Mouse (Mus musculus) midbrain, embryonic 15.5 days (tissue): Measurements from ENCODE around the gene Abhd17b. TPM values are rescaled to one million over a fixed set of nuclear protein-coding genes. Genes with fewer than 3 reads are reported as not detected.
"Not testable (repeated sequence)": the region's sequence is repeated elsewhere in the genome, so short reads cannot be mapped to it uniquely, and the experiment has no call there.

ENCODE experiments used
- ATAC-seq: fragments of 200-750 bp; cut with Nextera tagmentation; replicated peaks from 2 replicates; pipeline ENCODE4 v1.8.0; 2017; ENCODE audit warnings: moderate TSS enrichment
- H3K27ac ChIP-seq: fragments of 300-500 bp; sonication (generic); 2 replicates; pipeline ENCODE4 v1.5.1; 2015; ENCODE audit warnings: mild to moderate bottlenecking, inconsistent platforms
- H3K27me3 ChIP-seq: fragments of 300-500 bp; sonication (generic); replicated peaks from 2 replicates; pipeline ENCODE4 v1.6.1; 2015; ENCODE audit warnings: inconsistent platforms
- H3K36me3 ChIP-seq: fragments of 300-500 bp; sonication (generic); replicated peaks from 2 replicates; pipeline ENCODE4 v1.6.1; 2015; ENCODE audit warnings: inconsistent platforms
- H3K4me1 ChIP-seq: fragments of 300-500 bp; sonication (generic); 2 replicates; pipeline ENCODE4 v1.6.1; 2015; ENCODE audit warnings: inconsistent platforms
- H3K4me2 ChIP-seq: fragments of 300-500 bp; sonication (generic); 2 replicates; pipeline ENCODE4 v1.6.1; 2015; ENCODE audit warnings: inconsistent platforms, mild to moderate bottlenecking, moderate library complexity
- H3K4me3 ChIP-seq: fragments of 300-500 bp; sonication (generic); 2 replicates; pipeline ENCODE4 v1.5.1; 2015; ENCODE audit warnings: mild to moderate bottlenecking, inconsistent platforms
- H3K9ac ChIP-seq: fragments of 300-500 bp; sonication (generic); 2 replicates; pipeline ENCODE4 v1.6.1; 2015; ENCODE audit warnings: mild to moderate bottlenecking, inconsistent platforms
- H3K9me3 ChIP-seq: fragments of 300-500 bp; sonication (generic); 2 replicates; pipeline ENCODE4 v1.6.1; 2016; ENCODE audit warnings: inconsistent platforms
- WGBS: fragments of 180-500 bp; shearing (Covaris S2); methylation state at CpG from one replicate; pipeline ENCODE4 v1.1.7; 2015; ENCODE audit warnings: mixed read lengths; 5-methylcytosine and 5-hydroxymethylcytosine counted together
- polyA plus RNA-seq: library from polyadenylated mRNA; unstranded; fragments of >200 nt; fragmentation: Nextera tagmentation; extraction: Ambion mirVana; gene quantifications from 2 replicates; pipeline ENCODE4 v1.2.1, GENCODE M21; 2015

Gene Abhd17b
- polyA plus RNA-seq: 35.5 and 36.9 TPM in 2 replicates

DNA sequence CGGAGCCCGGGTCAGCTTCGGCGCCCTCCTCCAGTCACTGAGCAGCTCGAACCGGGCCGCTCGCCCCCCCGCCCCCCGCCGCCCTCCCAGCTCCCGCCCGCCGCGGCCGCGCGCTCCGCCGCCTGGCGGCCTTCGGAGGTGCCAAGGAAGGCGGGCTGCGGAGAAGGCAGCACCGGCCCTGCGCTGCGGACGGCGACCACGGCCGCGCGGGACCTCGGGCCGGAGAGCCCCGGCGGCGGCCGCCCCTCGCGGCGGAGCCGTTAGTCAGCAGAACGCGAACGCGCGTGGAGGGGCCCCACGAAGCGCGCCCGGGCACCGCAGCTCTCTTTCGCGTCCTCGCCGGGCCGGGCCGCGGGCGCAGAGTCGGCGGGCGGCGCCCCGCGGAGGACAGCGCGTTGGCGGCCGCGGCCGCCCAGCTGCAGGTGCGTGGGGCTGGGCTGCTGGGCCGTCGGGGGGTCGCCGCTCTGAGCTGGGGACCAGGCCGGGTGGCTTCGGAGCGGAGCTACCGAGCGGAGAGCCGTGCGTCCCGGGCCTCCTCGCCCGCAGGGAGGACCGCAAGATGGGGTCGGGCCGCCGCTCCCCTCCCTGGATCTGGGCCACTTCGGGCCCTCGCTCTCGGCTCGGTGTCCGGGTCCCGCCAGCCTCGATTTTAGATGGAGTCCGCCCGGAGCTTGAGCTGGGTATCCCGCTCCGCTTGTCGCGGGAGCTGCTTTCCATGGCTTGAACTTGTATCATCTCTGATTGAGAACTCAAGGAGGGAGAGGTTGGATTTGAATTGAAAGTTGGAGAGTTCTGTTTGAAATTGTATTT is at the start of gene Abhd17b:
Abhd17b (plus strand) TSS at position 14 of the 810 bp plus-strand sequence.
- no peaks in the 10 kb centered on the region for H3K27me3 ChIP-seq
- H3K36me3 ChIP-seq: no peaks in the 10 kb centered on the region
- peaks cover 38% of the 10 kb centered on the region for H3K4me1 ChIP-seq
- ATAC-seq: peak; percentile 68
- H3K9me3 ChIP-seq: no peaks in the 10 kb centered on the region
- peak within 1 kb of the TSS; percentile 98 for H3K27ac ChIP-seq
- under 1% methylated on average over 75 of the region's 105 CpGs for WGBS
- peak within 1 kb of the TSS; percentile 90 for H3K4me2 ChIP-seq
- H3K4me3 ChIP-seq: peak within 1 kb of the TSS; percentile 85
- peak within 1 kb of the TSS; percentile 89 for H3K9ac ChIP-seq

DNA sequence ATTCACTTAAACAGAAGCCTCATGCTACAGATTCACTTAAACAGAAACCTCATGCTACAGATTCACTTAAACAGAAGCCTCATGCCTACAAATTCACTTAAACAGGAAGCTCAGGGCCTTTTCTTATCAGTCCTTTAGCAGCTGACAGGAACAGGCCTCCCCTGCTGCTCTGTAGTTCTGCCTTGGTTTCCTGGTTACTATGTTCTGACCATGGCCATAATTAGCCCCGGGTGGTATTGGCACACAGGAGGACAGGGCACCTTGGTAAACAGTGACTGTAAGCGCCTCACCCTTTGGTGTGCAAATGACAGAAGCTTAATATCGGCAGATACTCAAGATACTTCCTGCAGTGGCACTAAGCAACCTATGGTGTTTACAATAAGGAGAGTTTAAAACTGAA is 49.1 kb upstream of the Abhd17b start:
- Histone ChIP-seq H3K36me3 (no peaks in the 10 kb centered on the region), H3K27me3 (no peaks in the 10 kb centered on the region), H3K9ac (no peak overlapping the region), H3K27ac (no peak overlapping the region), H3K4me3 (no peak overlapping the region), H3K4me2 (no peak overlapping the region), H3K4me1 (0 out of 2 replicates have a peak, but pooled peaks cover 3% of the 10 kb centered on the region), H3K9me3 (no peaks in the 10 kb centered on the region)
- ATAC-seq: no peak
- 71% methylated on average over 3 of the region's 3 CpGs for WGBS

DNA sequence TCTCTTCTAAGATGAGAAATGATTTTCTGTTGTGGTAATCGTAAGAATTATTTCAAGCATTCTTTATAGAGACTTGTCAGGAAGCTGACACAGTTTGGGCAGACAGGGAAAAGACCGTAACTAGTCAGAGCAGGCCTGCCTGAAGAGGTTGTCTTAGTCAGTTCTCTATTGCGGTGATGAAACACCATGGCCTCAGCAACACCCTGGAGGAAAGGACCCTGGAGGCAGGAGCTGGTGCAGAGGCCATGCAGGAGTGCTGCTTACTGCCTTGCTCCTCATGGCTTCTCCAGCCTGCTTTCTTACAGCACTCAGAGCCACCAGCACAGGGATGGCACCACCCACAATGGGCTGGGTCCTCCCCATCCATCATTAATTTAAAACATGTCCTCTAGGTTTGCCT is 47.7 kb upstream of the Abhd17b start:
- 0 out of 2 replicates have a peak, but pooled peaks cover 3% of the 10 kb centered on the region for H3K4me1 ChIP-seq
- no peaks in the 10 kb centered on the region for H3K36me3 ChIP-seq
- H3K27ac ChIP-seq: no peak overlapping the region
- H3K27me3 ChIP-seq: no peaks in the 10 kb centered on the region
- H3K4me2 ChIP-seq: no peak overlapping the region
- H3K9me3 ChIP-seq: no peaks in the 10 kb centered on the region
- no peak for ATAC-seq
- H3K4me3 ChIP-seq: no peak overlapping the region
- no peak overlapping the region for H3K9ac ChIP-seq
- 97% methylated on average over 3 of the region's 3 CpGs for WGBS

DNA sequence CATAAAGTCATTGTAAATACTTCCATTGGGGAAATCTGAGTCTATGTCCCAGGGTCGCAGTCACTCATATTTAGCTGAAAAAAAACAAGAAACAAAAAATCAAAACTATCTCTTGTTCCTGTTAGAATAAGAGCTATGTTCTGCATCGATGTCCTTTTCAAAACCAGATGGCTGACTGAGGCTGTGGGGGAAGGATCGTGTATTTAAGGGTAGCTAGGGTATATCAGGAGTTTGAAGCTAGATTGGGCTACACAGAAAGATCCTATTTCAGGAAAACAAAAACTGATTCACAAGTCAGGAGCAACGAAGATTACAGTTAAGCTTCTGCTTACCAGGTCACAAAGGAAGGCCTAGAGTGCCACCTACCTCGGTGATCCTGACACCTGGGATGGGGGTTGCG is 42.7 kb upstream of the Abhd17b start:
- H3K9me3 ChIP-seq: no peaks in the 10 kb centered on the region
- no peaks in the 10 kb centered on the region for H3K4me1 ChIP-seq
- H3K27ac ChIP-seq: no peak overlapping the region
- no peak overlapping the region for H3K4me3 ChIP-seq
- 79% methylated on average over 6 of the region's 6 CpGs for WGBS
- no peak for ATAC-seq
- no peak overlapping the region for H3K9ac ChIP-seq
- no peaks in the 10 kb centered on the region for H3K27me3 ChIP-seq
- no peaks in the 10 kb centered on the region for H3K36me3 ChIP-seq
- H3K4me2 ChIP-seq: no peak overlapping the region

DNA sequence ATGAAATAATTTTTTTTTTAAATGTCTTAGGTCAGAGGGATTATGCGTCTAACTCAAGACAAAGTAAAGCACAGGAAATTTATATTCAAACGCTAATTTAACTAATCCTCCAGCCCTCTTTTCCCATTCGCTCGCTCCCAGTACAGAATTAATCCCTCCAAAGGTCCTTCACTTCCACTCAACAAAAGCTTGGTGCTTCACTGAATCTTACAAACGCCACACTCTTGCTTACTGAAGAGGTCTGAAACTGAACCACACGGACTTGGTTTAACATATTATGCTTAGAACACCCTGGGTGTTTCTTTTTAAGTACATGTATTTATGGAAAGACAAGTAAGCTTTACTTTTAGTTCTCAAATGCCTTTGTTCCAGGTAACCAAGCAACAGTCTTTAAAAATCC is 41.7 kb upstream of the Abhd17b start:
- Histone ChIP-seq H3K9me3 (no peaks in the 10 kb centered on the region), H3K36me3 (no peaks in the 10 kb centered on the region), H3K4me2 (no peak overlapping the region), H3K27me3 (no peaks in the 10 kb centered on the region), H3K4me3 (no peak overlapping the region), H3K27ac (no peak overlapping the region), H3K9ac (no peak overlapping the region), H3K4me1 (no peaks in the 10 kb centered on the region)
- 10% methylated on average over 6 of the region's 6 CpGs for WGBS
- no peak for ATAC-seq

DNA sequence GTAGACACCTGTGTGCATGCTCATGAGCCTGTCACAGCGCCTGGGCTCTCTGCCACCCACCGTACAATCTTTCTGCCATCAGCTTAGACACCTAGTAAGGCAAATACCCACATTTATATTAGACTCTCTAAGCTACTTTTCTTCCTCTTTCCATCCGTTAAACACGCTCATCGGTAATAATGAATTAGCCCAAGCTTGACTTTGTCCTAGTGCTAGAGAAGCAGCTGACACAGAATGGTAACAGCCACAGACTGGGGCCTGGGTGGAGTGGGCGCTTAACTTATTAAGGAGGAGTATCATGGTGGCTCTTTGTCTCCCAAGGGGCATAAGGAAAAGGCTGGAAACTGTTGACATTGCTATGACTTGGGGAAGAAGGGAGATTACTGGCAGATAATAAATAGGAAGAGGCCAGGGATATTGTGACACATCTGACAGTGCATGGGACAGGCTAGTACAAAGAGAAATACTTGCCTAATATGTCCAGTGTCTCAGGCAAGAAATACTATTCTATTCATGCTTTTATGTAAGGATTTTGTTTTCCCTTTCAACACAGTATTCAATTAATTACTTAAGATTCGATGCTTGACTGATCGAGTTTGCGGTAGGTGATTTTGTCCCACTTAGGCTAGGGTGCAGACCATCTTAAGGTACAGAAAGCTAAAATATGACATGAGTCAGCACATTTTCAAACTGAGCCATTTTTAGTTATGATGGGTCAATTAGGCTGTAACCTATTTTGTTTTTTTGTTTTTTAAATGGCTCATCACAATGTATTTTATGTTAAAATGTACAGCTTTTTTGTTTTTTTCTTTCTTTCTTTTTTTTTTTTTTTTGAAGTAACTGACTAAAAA is 41.0 kb upstream of the Abhd17b start:
- WGBS: 51% methylated on average over 9 of the region's 9 CpGs
- ATAC-seq: no peak

DNA sequence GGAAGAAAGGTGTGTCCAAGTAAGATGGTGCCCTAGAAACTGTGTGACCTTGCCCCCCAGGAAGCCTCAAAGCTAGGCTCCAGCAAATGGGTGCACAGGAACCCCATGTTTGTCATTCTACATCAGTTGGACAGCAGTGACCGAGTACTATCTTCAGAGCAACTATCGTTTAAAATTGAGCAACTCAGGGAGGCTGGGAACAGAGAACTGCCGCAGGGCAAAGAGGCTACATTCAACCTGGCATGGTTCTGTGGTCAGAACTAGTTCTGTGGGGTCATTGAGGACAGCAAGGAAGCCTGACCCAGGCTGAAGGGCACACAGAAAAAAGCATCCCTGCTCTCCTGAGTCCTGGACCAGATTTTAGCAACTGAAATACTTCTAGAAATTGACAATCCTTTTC is 37.2 kb upstream of the Abhd17b start:
- H3K4me3 ChIP-seq: no peak overlapping the region
- WGBS: 94% methylated on average over 3 of the region's 3 CpGs
- ATAC-seq: no peak
- no peaks in the 10 kb centered on the region for H3K9me3 ChIP-seq
- H3K9ac ChIP-seq: no peak overlapping the region
- H3K27me3 ChIP-seq: no peaks in the 10 kb centered on the region
- no peaks in the 10 kb centered on the region for H3K4me1 ChIP-seq
- H3K4me2 ChIP-seq: no peak overlapping the region
- 0 out of 2 replicates have a peak, but pooled peaks cover 3% of the 10 kb centered on the region for H3K36me3 ChIP-seq
- no peak overlapping the region for H3K27ac ChIP-seq

More for the DNA sequence above, 41.0 kb upstream of the Abhd17b start:
- Histone ChIP-seq H3K9me3 (no peaks in the 10 kb centered on the region), H3K4me3 (no peak overlapping the region), H3K27me3 (no peaks in the 10 kb centered on the region), H3K4me1 (no peaks in the 10 kb centered on the region), H3K9ac (no peak overlapping the region), H3K36me3 (no peaks in the 10 kb centered on the region), H3K4me2 (no peak overlapping the region), H3K27ac (no peak overlapping the region)

DNA sequence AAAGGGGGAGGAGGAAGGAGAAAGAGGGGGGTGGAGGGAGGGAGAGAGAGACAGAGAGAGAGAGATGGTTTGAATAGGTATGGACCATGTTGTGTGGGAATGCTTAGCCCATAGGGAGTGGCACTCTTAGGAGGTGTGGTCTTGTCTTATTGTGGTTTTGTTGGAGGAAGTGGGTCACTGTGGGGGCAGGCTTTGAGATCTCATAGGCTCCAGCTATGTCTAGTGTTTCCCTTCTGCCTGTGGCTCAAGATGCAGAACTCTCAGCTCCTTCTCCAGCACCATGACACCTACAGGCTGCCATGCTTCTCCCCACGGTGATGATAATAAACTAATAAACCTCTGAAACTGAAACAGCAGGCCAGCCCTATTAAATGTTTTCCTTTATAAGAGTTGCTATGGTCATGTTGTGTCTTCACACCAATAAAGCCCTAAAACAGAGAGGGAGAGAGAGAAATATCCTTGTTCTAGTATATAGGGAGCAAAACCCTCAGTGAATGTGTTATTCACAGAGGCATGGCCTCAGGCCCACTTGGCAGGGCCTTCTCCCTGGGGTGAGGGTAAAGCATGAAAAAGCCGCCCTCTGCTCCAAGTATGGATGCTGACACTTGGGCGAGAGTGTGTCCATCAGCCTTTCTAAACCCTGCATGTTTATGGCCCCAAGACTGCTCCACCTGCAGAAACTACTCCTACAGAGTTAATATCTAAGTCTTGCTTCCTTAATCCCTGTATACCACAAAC is 29.4 kb upstream of the Abhd17b start:
- ATAC-seq: no peak
- Histone ChIP-seq H3K9me3 (no peaks in the 10 kb centered on the region), H3K4me2 (no peak overlapping the region), H3K27ac (no peak overlapping the region), H3K27me3 (no peaks in the 10 kb centered on the region), H3K36me3 (no peaks in the 10 kb centered on the region), H3K9ac (no peak overlapping the region), H3K4me3 (no peak overlapping the region), H3K4me1 (no peaks in the 10 kb centered on the region)
- 74% methylated on average over 3 of the region's 3 CpGs for WGBS

DNA sequence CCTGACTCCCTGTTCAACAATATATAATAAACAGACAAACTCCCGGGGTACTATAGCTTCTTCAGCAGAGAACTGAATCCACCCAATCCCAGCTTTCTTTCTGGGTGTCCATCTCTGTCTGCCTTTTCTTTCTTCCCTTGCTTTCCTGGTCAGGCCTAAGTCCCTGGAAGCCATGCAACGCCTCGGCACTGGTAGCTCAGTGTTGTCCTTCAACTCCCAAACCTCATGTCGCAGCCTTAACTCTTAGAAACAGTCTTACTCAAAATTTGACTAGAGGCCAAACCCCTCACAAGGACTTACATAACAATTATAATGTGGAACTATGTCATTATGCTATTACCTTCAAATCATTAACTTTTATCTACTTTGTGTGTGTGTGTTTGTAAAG is 28.8 kb upstream of the Abhd17b start:
- Histone ChIP-seq H3K27me3 (no peaks in the 10 kb centered on the region), H3K9ac (no peak overlapping the region), H3K4me1 (no peaks in the 10 kb centered on the region), H3K4me3 (no peak overlapping the region), H3K27ac (no peak overlapping the region), H3K9me3 (no peaks in the 10 kb centered on the region), H3K36me3 (no peaks in the 10 kb centered on the region), H3K4me2 (no peak overlapping the region)
- WGBS: 94% methylated on average over 4 of the region's 4 CpGs
- no peak for ATAC-seq

DNA sequence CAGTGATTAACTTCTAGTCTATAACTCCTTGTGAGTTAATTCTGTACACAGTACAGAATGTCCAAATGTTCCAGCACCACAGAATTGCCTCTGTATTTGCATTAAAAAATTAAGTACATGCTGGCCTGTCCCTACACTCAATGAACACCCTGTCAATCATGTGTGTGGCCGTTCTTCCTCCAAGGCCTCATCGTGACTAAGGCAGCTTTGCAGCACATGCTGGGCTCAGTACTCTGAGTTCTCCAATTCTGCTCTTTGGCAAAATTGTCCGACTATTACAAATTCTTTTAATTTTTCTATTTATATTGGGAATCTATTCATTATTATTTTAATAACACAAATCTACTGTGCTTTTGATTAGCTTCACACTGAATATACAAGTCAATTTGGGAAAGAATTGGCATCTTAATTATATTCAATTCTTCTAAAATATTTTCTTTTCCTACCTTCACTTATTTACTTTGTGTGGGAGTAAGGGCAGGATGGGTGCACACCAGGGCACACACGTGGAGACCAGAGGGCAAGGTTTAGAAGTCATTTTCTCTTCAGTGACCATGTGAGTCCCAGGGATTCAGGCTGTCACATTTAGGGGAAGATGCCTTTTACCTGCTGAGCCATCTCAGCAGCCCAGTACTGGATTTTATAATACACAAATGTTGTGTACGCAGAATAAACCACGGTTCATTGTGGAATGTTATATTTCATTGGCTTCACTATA is 26.6 kb upstream of the Abhd17b start:
- H3K27me3 ChIP-seq: no peaks in the 10 kb centered on the region

DNA sequence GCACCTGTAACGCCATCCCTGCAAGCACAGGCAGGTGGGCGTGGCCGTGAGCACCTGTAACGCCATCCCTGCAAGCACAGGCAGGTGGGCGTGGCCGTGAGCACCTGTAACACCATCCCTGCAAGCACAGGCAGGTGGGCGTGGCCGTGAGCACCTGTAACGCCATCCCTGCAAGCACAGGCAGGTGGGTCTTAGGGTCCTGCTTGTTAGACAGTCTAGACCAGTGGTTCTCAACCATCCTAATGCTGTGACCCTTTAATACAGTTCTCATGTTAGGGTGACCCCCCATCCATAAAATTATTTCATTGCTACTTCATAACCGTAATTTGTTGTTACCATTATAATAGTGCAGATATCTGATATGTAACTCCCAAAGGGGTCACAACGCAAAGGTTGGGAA is 24.5 kb upstream of the Abhd17b start:
- H3K4me1 ChIP-seq, H3K27me3 ChIP-seq, H3K4me3 ChIP-seq, H3K36me3 ChIP-seq, ATAC-seq, H3K9me3 ChIP-seq, H3K4me2 ChIP-seq, H3K9ac ChIP-seq, H3K27ac ChIP-seq: not testable (repeated sequence)
- 73% methylated on average over 11 of the region's 11 CpGs for WGBS

More for the DNA sequence above, 26.6 kb upstream of the Abhd17b start:
- H3K4me1 ChIP-seq: 0 out of 2 replicates have a peak, but pooled peaks cover 8% of the 10 kb centered on the region
- no peak overlapping the region for H3K4me2 ChIP-seq
- no peak overlapping the region for H3K27ac ChIP-seq
- no peak for ATAC-seq
- H3K9me3 ChIP-seq: no peaks in the 10 kb centered on the region
- H3K9ac ChIP-seq: no peak overlapping the region
- no peak overlapping the region for H3K4me3 ChIP-seq
- 88% methylated on average over 6 of the region's 6 CpGs for WGBS
- no peaks in the 10 kb centered on the region for H3K36me3 ChIP-seq
